Mouse (Mus musculus): ENCODE results near the gene Umps. TPM values are rescaled to one million over a fixed set of nuclear protein-coding genes. Genes with fewer than 3 reads are reported as not detected.

Umps gene
- polyA plus RNA-seq, 1 experiment: 2.4 TPM

DNA sequence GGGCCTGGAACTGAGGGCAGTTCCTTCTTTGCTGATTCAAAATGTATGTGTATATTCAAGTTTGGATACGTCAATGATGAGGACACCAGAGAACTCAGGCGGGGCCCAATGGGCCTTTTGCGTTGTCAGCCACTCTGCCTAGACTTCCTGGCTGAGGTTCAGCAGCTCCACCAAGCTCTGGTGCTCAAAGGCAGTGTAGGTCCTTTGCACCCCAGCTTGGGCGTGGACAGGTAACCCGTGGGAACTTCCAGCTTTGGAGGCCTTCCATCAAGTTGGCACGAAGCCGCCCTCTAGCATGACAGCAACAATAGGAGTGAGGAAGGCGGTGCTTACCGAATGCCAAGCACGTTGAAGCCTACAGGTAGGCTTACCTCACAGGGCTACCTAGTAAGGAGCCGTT lies 33.4 kb downstream of the Umps start:
- Histone ChIP-seq H3K4me1 (ENCODE audit: control insufficient read depth, insufficient read depth, insufficient read length, low read length) (peaks cover 17% of the 10 kb centered on the region), H3K27ac (ENCODE audit: insufficient read depth, low read depth, low read length) (no peak overlapping the region), H3K27me3 (ENCODE audit: control insufficient read depth, insufficient read depth, low read length) (no peaks in the 10 kb centered on the region), H3K4me3 (ENCODE audit: low read depth, low read length) (no peak overlapping the region), H3K36me3 (ENCODE audit: control insufficient read depth, insufficient read depth, low read length) (no peaks in the 10 kb centered on the region)
- TF ChIP-seq CTCF (IDR thresholded peaks at IDR 0.05; ENCODE audit: extremely low read depth, insufficient read length, insufficient replicate concordance, low read depth, low read length): no peak
- no peak for TF ChIP-seq POLR2A (IDR thresholded peaks at IDR 0.05; ENCODE audit: low read depth, low read length)
- WGBS: 24% methylated on average over 11 of the region's 11 CpGs

- WGBS: 46% methylated on average over 5 of the region's 5 CpGs
- H3K27ac ChIP-seq (ENCODE audit: insufficient read depth, low read depth, low read length): no peak overlapping the region
- TF ChIP-seq POLR2A (IDR thresholded peaks at IDR 0.05; ENCODE audit: low read depth, low read length) (no peak), CTCF (IDR thresholded peaks at IDR 0.05; ENCODE audit: extremely low read depth, insufficient read length, insufficient replicate concordance, low read depth, low read length) (no peak)
- H3K27me3 ChIP-seq (ENCODE audit: control insufficient read depth, insufficient read depth, low read length): no peaks in the 10 kb centered on the region
- H3K36me3 ChIP-seq (ENCODE audit: control insufficient read depth, insufficient read depth, low read length): no peaks in the 10 kb centered on the region
- H3K4me1 ChIP-seq (ENCODE audit: control insufficient read depth, insufficient read depth, insufficient read length, low read length): peaks cover 17% of the 10 kb centered on the region
- H3K4me3 ChIP-seq (ENCODE audit: low read depth, low read length): no peak overlapping the region
These were observed 34.7 kb downstream of the Umps start for GRCm38 (mm10) chr16:33932126-33932525.

DNA sequence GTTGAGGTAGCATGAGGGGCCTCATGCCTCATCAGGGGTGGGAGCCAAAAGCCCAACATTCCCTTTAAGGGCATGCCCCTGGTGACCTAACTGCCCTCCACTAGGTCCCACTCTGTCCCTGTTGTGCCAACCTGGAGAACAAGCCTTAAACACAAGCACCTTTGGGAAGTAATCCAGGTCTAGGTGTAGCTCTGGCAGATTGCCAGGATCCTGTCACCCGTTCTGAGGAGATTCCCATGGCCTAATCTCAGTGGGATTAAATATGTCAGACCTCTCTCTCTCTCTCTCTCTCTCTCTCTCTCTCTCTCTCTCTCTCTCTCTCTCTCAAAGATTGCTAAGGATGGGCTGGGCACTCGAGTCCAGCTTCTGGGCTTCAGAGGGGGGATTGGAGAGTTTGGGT lies 35.2 kb downstream of the Umps start:
- no peak overlapping the region for H3K4me3 ChIP-seq (ENCODE audit: low read depth, low read length)
- no peaks in the 10 kb centered on the region for H3K36me3 ChIP-seq (ENCODE audit: control insufficient read depth, insufficient read depth, low read length)
- peaks cover 17% of the 10 kb centered on the region for H3K4me1 ChIP-seq (ENCODE audit: control insufficient read depth, insufficient read depth, insufficient read length, low read length)
- no peak overlapping the region for H3K27ac ChIP-seq (ENCODE audit: insufficient read depth, low read depth, low read length)
- no peaks in the 10 kb centered on the region for H3K27me3 ChIP-seq (ENCODE audit: control insufficient read depth, insufficient read depth, low read length)
- TF ChIP-seq CTCF (IDR thresholded peaks at IDR 0.05; ENCODE audit: extremely low read depth, insufficient read length, insufficient replicate concordance, low read depth, low read length) (no peak), POLR2A (IDR thresholded peaks at IDR 0.05; ENCODE audit: low read depth, low read length) (no peak)
- WGBS: 26% methylated on average over 2 of the region's 2 CpGs

- TF ChIP-seq CTCF (IDR thresholded peaks at IDR 0.05; ENCODE audit: extremely low read depth, insufficient read length, insufficient replicate concordance, low read depth, low read length) (no peak), POLR2A (IDR thresholded peaks at IDR 0.05; ENCODE audit: low read depth, low read length) (no peak)
- peaks cover 17% of the 10 kb centered on the region for H3K4me1 ChIP-seq (ENCODE audit: control insufficient read depth, insufficient read depth, insufficient read length, low read length)
- no peak overlapping the region for H3K4me3 ChIP-seq (ENCODE audit: low read depth, low read length)
- no peaks in the 10 kb centered on the region for H3K27me3 ChIP-seq (ENCODE audit: control insufficient read depth, insufficient read depth, low read length)
- WGBS: 73% methylated on average over 6 of the region's 6 CpGs
- no peaks in the 10 kb centered on the region for H3K36me3 ChIP-seq (ENCODE audit: control insufficient read depth, insufficient read depth, low read length)
- no peak overlapping the region for H3K27ac ChIP-seq (ENCODE audit: insufficient read depth, low read depth, low read length)
These were observed 36.1 kb downstream of the Umps start for GRCm38 (mm10) chr16:33930785-33931184.

DNA sequence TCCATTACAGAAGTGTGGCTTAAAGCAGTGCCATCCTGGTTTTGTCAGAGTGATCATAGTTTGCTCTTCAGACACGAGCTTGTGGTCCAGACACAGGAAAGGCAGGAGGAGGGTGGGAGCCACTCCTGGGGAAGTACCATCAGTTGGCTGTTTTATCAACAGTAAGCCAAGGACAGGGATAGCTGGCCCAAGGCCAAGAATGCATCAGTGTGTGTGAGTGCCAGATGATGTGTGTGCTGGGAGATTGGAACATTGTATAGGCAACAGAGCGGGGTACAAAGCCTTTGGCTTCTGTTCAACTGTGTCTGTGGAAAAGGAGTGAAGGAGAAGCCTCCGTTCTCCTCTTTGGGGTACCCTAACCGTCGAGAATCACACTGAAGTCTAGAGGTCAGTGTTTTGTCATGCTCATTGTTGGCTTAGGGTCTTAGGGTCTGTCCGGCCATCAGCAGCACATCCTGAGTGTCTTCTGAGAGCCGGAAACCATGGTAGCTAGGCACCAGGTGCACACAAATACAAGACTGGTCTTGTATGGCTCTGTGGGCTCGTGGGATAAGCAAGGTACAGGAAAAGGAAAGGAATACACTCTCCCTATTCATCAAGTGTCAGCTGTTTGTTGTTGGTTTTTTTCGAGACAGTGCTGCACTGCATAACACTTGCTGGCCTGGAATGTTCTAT lies 37.9 kb downstream of the Umps start:
- Histone ChIP-seq H3K4me3 (ENCODE audit: low read depth, low read length) (no peak overlapping the region), H3K4me1 (ENCODE audit: control insufficient read depth, insufficient read depth, insufficient read length, low read length) (peaks cover 11% of the 10 kb centered on the region), H3K27ac (ENCODE audit: insufficient read depth, low read depth, low read length) (no peak overlapping the region), H3K36me3 (ENCODE audit: control insufficient read depth, insufficient read depth, low read length) (no peaks in the 10 kb centered on the region), H3K27me3 (ENCODE audit: control insufficient read depth, insufficient read depth, low read length) (no peaks in the 10 kb centered on the region)
- TF ChIP-seq CTCF (IDR thresholded peaks at IDR 0.05; ENCODE audit: extremely low read depth, insufficient read length, insufficient replicate concordance, low read depth, low read length) (no peak), POLR2A (IDR thresholded peaks at IDR 0.05; ENCODE audit: low read depth, low read length) (no peak)
- WGBS: 76% methylated on average over 9 of the region's 9 CpGs

DNA sequence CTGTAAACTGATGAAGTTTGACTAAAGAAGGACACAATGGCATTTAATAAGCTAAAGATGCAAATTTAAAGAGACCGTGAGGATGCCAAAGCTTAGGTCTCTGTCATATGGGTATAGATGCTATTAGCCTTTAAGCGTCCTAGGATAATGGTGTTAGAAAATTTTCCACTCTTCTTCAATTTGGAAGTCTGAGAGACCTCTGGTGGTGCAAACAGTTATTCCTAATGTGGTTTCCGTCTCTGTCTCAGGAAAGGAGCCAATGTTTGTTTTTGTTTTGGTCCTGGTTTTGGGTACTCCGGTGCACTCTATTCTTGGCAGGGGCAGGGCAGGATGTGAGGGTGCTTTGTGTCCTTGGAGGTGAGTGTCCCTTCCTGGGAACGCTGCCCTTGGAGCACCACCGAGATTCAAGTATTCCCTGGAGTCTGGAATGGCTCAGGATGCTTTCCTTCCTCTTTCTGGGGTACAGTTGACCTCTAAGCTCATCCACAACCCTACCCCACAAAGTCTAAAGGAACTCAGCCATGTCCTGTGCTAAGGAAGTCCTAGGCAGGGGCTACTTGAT lies 39.5 kb downstream of the Umps start:
- no peaks in the 10 kb centered on the region for H3K27me3 ChIP-seq (ENCODE audit: control insufficient read depth, insufficient read depth, low read length)
- TF ChIP-seq POLR2A (IDR thresholded peaks at IDR 0.05; ENCODE audit: low read depth, low read length): no peak
- TF ChIP-seq CTCF (IDR thresholded peaks at IDR 0.05; ENCODE audit: extremely low read depth, insufficient read length, insufficient replicate concordance, low read depth, low read length): no peak
- no peaks in the 10 kb centered on the region for H3K36me3 ChIP-seq (ENCODE audit: control insufficient read depth, insufficient read depth, low read length)
- no peak overlapping the region for H3K27ac ChIP-seq (ENCODE audit: insufficient read depth, low read depth, low read length)
- H3K4me3 ChIP-seq (ENCODE audit: low read depth, low read length): no peak overlapping the region
- H3K4me1 ChIP-seq (ENCODE audit: control insufficient read depth, insufficient read depth, insufficient read length, low read length): no peaks in the 10 kb centered on the region; the same call in 1 of the 2 replicates
- 77% methylated on average over 6 of the region's 6 CpGs for WGBS

- Histone ChIP-seq H3K4me3 (ENCODE audit: low read depth, low read length) (no peak overlapping the region), H3K27me3 (ENCODE audit: control insufficient read depth, insufficient read depth, low read length) (no peaks in the 10 kb centered on the region), H3K27ac (ENCODE audit: insufficient read depth, low read depth, low read length) (no peak overlapping the region), H3K36me3 (ENCODE audit: control insufficient read depth, insufficient read depth, low read length) (peaks cover 6% of the 10 kb centered on the region; the same call in 1 of the 2 replicates), H3K4me1 (ENCODE audit: control insufficient read depth, insufficient read depth, insufficient read length, low read length) (peaks cover 2% of the 10 kb centered on the region; the same call in 1 of the 2 replicates)
- WGBS: 88% methylated on average over 8 of the region's 8 CpGs
- no peak for TF ChIP-seq POLR2A (IDR thresholded peaks at IDR 0.05; ENCODE audit: low read depth, low read length)
- TF ChIP-seq CTCF (IDR thresholded peaks at IDR 0.05; ENCODE audit: extremely low read depth, insufficient read length, insufficient replicate concordance, low read depth, low read length): no peak
These were observed 43.1 kb downstream of the Umps start for GRCm38 (mm10) chr16:33923758-33924157.

All from small intestine, adult 2 months (tissue).